Mouse (Mus musculus) hindbrain, embryonic 13.5 days (tissue): ENCODE measurements around the gene Arhgap32. TPM values are rescaled to one million over a fixed set of nuclear protein-coding genes. Genes with fewer than 3 reads are reported as not detected.

Source experiments
- ATAC-seq: fragments of 200-750 bp; cut with Nextera tagmentation; 2 replicates; pipeline ENCODE4 v1.8.0; 2017; ENCODE audit warnings: moderate TSS enrichment; ENCODE audit not compliant: low FRiP score
- H3K27ac ChIP-seq: fragments of 300-500 bp; sonication (generic); 2 replicates; pipeline ENCODE4 v1.5.1; 2015; ENCODE audit warnings: inconsistent platforms, mild to moderate bottlenecking, moderate library complexity
- H3K27me3 ChIP-seq: fragments of 300-500 bp; sonication (generic); 2 replicates; pipeline ENCODE4 v1.6.1; 2015; ENCODE audit warnings: mild to moderate bottlenecking, inconsistent platforms
- H3K36me3 ChIP-seq: fragments of 300-500 bp; sonication (generic); 2 replicates; pipeline ENCODE4 v1.6.1; 2015; ENCODE audit warnings: mild to moderate bottlenecking, inconsistent platforms
- H3K4me1 ChIP-seq: fragments of 300-500 bp; sonication (generic); replicated peaks from 2 replicates; pipeline ENCODE4 v1.6.1; 2015; ENCODE audit warnings: inconsistent platforms
- H3K4me2 ChIP-seq: fragments of 300-500 bp; sonication (generic); 2 replicates; pipeline ENCODE4 v1.6.1; 2015; ENCODE audit warnings: inconsistent platforms, mild to moderate bottlenecking, moderate library complexity
- H3K4me3 ChIP-seq: fragments of 300-500 bp; sonication (generic); 2 replicates; pipeline ENCODE4 v1.5.1; 2015; ENCODE audit warnings: mild to moderate bottlenecking, inconsistent platforms
- H3K9ac ChIP-seq: fragments of 300-500 bp; sonication (generic); 2 replicates; pipeline ENCODE4 v1.6.1; 2015; ENCODE audit warnings: mild to moderate bottlenecking, inconsistent platforms
- H3K9me3 ChIP-seq: fragments of 300-500 bp; sonication (generic); 2 replicates; pipeline ENCODE4 v1.6.1; 2016; ENCODE audit warnings: inconsistent platforms
- WGBS: fragments of 180-500 bp; shearing (Covaris S2); methylation state at CpG from one replicate; pipeline ENCODE4 v1.1.7; 2015; 5-methylcytosine and 5-hydroxymethylcytosine counted together
- polyA plus RNA-seq: library from polyadenylated mRNA; unstranded; fragments of >200 nt; fragmentation: Nextera tagmentation; extraction: Ambion mirVana; gene quantifications from 2 replicates; pipeline ENCODE4 v1.2.1, GENCODE M21; 2015

Arhgap32 gene
- polyA plus RNA-seq, 1 experiment from 2014 or later = 10.7 TPM

DNA sequence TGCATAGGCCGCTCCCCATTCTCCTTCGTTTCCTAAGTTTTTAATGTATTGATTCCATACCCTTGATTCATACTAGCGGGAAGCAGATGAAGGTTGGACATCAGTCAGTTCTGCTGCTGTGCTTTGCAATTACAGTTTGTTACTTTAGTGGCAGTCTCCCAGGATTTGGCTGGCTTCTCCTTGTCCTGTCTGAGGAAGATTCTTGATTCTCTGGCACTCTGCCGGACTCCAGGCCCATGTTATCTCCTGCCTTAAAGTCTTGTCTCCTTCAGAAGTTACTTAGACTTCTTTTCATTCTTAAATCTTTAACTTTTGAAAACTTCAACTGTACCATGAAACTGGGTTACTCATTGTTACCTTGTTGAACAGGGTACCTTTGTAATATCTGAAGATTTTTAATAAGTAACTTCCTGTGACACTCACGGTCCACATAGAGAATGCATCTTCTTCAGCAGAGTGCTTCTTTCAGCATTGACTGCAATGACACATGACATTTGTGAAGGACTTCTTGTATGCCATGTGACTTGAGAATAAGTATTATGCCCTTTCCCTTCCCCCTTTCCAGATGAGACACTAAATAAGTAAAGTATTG is 52.7 kb downstream of the Arhgap32 start:
- Histone ChIP-seq H3K9me3 (no peaks in the 10 kb centered on the region), H3K4me1 (0 out of 2 replicates have a peak, but pooled peaks cover 3% of the 10 kb centered on the region), H3K9ac (no peak overlapping the region), H3K4me2 (no peak overlapping the region), H3K36me3 (peaks cover 4% of the 10 kb centered on the region), H3K27me3 (no peaks in the 10 kb centered on the region), H3K4me3 (no peak overlapping the region), H3K27ac (no peak overlapping the region)
- WGBS = 92% methylated on average over 5 of the region's 5 CpGs
- no peak for ATAC-seq

DNA sequence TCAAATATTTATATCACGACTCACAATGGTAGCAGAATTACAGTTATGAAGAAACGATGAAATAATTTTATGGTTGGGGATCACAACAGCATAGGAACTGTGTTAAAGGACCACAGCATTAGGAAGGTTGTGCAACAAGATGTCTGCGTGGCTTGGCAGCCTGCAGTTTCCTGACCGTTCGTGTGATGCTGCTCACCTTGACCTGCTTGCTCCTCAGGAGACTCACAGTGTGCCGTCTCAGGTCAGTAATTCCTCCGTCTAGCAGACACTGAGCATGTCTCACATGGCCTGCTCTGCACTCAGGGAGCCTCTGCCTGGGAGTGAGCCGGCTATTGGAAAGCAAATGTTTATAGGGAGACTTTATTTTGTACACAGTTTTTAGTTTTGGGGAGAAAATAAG is 54.8 kb downstream of the Arhgap32 start:
- Histone ChIP-seq H3K9ac (no peak overlapping the region), H3K4me3 (no peak overlapping the region), H3K27me3 (no peaks in the 10 kb centered on the region), H3K27ac (no peak overlapping the region), H3K4me2 (no peak overlapping the region), H3K36me3 (no peaks in the 10 kb centered on the region; the same call in none of the 2 replicates), H3K9me3 (no peaks in the 10 kb centered on the region), H3K4me1 (0 out of 2 replicates have a peak, but pooled peaks cover 3% of the 10 kb centered on the region)
- 92% methylated on average over 8 of the region's 8 CpGs for WGBS
- ATAC-seq = no peak

DNA sequence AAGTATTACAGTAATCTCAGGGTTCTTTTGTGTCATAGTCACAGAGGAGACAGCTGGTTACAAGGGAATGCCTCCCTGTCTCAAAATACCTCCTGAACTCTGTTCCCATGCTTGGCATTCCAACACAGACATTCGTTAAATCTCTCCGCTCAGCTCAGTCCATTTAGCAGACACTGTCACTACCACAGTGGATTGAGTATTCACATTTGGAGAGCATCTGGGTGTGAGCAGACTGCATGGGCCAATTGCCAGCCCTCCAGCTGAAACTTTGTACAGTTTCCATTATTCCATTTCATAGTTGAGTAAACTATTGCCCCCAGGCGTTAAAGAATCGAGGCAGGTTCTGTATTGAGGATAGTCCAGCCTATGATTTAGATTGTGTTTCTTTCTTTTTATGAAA is 60.7 kb downstream of the Arhgap32 start:
- Histone ChIP-seq H3K9ac (no peak overlapping the region), H3K36me3 (no peaks in the 10 kb centered on the region; the same call in 1 of the 2 replicates), H3K9me3 (no peaks in the 10 kb centered on the region), H3K27ac (no peak overlapping the region), H3K27me3 (no peaks in the 10 kb centered on the region), H3K4me1 (peaks cover 8% of the 10 kb centered on the region), H3K4me2 (no peak overlapping the region), H3K4me3 (no peak overlapping the region)
- ATAC-seq = peak; percentile 52; the same call in 1 of the 2 replicates
- 52% methylated on average over 4 of the region's 4 CpGs for WGBS

DNA sequence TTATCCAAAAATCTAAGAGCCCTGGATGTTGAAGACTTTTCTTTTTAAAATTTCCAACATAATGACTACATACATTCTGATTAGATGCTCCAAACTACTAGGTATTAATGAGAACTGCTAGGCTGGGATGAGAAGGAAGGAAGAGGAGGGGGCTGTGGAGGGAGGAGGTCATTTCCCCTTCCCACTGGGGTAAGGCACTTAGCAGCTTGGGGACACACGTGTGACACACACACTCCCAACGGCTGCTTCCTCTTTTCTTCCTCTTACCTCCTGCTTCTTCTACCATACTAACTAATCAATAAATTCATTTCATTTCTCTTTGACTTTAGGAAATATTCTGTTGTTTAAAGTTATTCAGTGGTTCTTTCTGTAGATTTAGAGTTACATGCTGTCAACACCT is 65.2 kb downstream of the Arhgap32 start:
- no peak overlapping the region for H3K9ac ChIP-seq
- peaks cover 32% of the 10 kb centered on the region for H3K36me3 ChIP-seq
- H3K27ac ChIP-seq = no peak overlapping the region
- H3K4me3 ChIP-seq = no peak overlapping the region
- no peaks in the 10 kb centered on the region for H3K27me3 ChIP-seq
- no peaks in the 10 kb centered on the region for H3K9me3 ChIP-seq
- WGBS = 68% methylated on average over 2 of the region's 2 CpGs
- H3K4me2 ChIP-seq = no peak overlapping the region
- H3K4me1 ChIP-seq = peaks cover 8% of the 10 kb centered on the region
- no peak for ATAC-seq

DNA sequence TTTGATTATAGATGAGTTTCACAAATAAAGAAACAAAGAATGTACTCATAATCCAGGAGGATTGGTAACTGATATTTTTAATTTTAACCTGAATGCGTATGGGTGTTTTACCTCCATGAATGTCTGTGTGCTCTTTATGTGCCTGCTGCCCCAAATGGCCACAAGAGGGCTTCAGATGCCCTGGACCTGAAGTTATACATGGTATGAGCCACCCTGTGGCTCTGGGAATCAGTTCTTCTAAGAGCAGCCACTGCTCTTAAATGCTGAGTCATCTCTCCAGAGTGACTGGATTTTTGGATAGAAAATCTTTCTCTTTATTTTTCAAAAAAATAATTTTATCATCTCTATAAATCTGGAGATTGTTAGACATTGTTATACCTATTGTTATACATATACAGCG is 70.6 kb downstream of the Arhgap32 start:
- Histone ChIP-seq H3K36me3 (peaks cover 46% of the 10 kb centered on the region), H3K4me1 (no peaks in the 10 kb centered on the region), H3K9ac (no peak overlapping the region), H3K27ac (no peak overlapping the region), H3K4me3 (no peak overlapping the region), H3K9me3 (no peaks in the 10 kb centered on the region), H3K27me3 (no peaks in the 10 kb centered on the region), H3K4me2 (no peak overlapping the region)
- ATAC-seq = no peak
- 92% methylated on average over 2 of the region's 2 CpGs for WGBS

DNA sequence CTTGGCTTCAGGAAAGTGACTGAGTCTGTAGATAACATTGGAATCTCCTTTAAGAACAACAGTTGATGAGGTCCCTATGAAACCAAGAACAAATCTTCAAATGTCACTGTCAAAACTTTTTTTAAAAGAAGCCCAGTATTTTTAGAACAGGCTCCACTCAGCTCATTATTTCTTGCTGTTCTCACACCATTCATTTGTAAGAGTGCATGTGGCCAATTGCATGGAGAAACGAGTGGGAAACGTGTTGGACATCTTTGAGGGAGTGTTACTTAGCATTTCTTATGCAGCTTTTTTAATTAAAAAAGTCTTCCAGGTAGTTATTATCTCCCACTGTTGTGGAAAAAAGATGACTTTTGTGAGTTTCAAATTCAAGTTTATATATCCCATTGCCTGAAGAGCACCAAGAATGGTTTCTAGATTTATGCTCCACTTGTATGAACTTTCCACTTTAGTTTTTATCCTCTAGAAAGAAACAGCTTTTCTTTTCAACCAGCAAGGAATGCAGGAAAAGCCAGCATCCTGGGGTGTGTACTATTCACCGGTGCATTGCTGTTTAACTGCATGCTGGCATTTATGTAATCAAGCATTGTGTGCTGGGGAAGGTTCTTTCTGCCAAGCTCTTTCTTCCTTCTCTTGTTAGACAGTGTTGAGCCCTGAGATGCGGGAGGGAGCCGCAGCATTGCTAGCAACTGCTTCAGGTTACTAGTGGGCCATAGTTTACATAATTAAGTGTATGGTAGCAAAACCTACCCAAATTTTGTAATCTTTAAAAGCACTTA is 76.5 kb downstream of the Arhgap32 start:
- Histone ChIP-seq H3K9me3 (no peaks in the 10 kb centered on the region), H3K9ac (no peak overlapping the region), H3K4me2 (no peak overlapping the region), H3K27me3 (no peaks in the 10 kb centered on the region), H3K36me3 (peaks cover 18% of the 10 kb centered on the region), H3K4me1 (no peaks in the 10 kb centered on the region), H3K4me3 (no peak overlapping the region), H3K27ac (no peak overlapping the region)
- no peak for ATAC-seq
- 44% methylated on average over 5 of the region's 5 CpGs for WGBS

DNA sequence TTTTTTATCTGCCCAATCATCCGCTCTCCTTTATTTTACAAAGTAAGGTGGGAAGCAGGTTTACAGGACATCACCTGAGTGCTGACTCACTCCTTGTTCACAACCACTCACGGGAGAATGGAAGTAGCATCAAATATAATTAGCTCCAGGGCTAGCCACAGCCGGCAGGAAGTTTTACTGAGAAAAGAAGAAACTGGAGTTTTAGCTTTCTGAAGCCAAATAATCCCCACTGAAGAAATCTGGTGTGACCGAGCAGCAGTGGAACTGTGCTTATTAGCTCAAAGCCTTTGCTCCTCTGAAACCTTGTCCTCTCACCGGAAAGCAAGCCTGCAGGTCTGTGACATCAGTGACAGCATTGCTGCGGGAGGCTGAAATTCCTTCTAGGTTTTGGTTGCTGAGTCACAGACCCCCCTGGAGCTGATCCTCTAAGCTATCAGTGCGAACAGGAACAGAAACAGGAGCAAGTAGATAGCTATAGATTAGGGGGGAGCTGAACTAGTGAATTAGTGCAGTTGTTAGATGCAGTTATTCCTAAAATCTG is 88.6 kb downstream of the Arhgap32 start:
- H3K4me3 ChIP-seq = no peak overlapping the region
- WGBS = 70% methylated on average over 7 of the region's 7 CpGs
- H3K27me3 ChIP-seq = no peaks in the 10 kb centered on the region
- H3K36me3 ChIP-seq = peaks cover 3% of the 10 kb centered on the region; the same call in 1 of the 2 replicates
- ATAC-seq = no peak
- H3K9me3 ChIP-seq = no peaks in the 10 kb centered on the region
- H3K4me1 ChIP-seq = no peaks in the 10 kb centered on the region
- no peak overlapping the region for H3K4me2 ChIP-seq
- no peak overlapping the region for H3K9ac ChIP-seq
- H3K27ac ChIP-seq = no peak overlapping the region

DNA sequence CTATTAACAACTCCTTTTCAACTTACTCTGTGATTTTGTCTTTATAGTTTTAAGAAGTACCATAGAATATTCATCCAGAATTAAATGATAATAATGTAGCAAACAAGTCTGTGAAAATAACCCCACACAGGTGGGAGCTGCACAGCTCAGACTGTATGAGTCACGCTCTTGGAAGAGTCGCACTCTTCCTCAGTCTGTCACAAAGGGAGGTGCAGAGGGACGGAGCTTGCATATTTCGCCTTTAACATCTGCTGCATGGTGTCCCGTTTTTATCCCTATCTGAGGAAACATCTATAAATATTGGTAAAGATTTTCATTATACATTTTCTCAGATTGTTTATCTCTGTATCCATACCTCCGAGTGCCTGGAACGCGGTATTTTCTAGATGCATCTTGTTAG is 91.2 kb downstream of the Arhgap32 start:
- Histone ChIP-seq H3K9me3 (no peaks in the 10 kb centered on the region), H3K4me2 (no peak overlapping the region), H3K27ac (no peak overlapping the region), H3K27me3 (no peaks in the 10 kb centered on the region), H3K9ac (no peak overlapping the region), H3K4me3 (no peak overlapping the region), H3K4me1 (no peaks in the 10 kb centered on the region), H3K36me3 (no peaks in the 10 kb centered on the region)
- ATAC-seq = no peak
- WGBS = 93% methylated on average over 8 of the region's 8 CpGs

DNA sequence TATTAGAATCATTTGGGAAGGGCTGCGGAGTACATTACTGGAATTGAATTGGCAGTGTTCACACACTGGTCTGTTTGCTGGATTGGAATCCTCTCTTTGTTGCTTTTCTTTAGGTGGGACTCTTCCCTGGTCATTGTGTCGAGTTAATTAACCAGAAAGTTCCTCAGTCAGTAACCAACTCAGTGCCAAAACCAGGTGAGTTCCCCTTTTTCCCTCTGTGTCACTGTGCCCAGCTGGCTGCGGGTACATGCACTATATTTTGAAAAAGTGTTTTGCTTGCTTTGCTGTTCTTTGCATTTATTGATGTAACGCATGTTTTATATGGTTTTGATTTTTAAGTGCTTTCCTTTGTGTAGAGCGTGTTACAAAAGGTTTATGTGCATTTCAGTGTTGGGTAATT is 92.1 kb downstream of the Arhgap32 start:
- Histone ChIP-seq H3K27me3 (no peaks in the 10 kb centered on the region), H3K27ac (no peak overlapping the region), H3K9me3 (no peaks in the 10 kb centered on the region), H3K4me2 (no peak overlapping the region), H3K4me1 (no peaks in the 10 kb centered on the region), H3K36me3 (no peaks in the 10 kb centered on the region), H3K4me3 (no peak overlapping the region), H3K9ac (no peak overlapping the region)
- 89% methylated on average over 5 of the region's 5 CpGs for WGBS
- ATAC-seq = no peak

DNA sequence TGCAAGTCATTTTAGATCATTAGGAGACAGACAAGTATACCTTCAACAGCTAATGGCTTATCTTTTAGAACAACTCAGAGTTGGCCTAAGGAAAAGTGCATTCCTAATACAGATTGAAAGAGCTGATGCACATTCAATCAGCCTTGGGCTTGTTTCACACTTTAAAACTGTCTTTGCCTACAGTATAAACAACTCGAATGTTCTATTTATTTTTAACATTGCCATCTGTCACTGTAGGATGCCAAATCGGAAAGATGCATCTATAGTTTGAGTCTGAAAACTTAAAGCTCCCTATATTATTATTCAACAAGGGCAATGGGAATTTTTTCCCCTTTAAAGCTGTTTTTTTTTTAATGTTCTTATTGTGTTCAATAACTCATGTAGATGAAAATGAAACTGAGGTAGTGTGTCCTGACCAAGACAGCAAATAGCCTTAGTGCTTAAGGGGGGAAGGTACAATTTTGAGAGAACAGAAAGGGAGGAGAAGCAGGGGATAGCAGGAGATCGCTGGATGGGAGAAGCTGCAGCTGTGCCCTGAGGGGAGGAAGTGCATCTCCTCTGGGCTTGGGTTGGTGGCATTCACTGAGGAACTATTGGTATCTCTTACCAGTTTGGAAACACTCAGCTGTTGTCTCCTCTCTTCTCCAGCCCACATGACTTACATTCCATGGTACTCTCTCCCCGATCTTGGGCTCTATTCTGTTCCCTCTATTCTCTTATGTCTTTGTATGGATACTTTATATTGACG is 101.1 kb downstream of the Arhgap32 start:
- Histone ChIP-seq H3K36me3 (no peaks in the 10 kb centered on the region), H3K9me3 (no peaks in the 10 kb centered on the region), H3K4me1 (peaks cover 7% of the 10 kb centered on the region), H3K27me3 (no peaks in the 10 kb centered on the region), H3K4me3 (no peak overlapping the region), H3K27ac (no peak overlapping the region), H3K9ac (no peak overlapping the region), H3K4me2 (no peak overlapping the region)
- ATAC-seq = no peak
- 82% methylated on average over 5 of the region's 5 CpGs for WGBS

DNA sequence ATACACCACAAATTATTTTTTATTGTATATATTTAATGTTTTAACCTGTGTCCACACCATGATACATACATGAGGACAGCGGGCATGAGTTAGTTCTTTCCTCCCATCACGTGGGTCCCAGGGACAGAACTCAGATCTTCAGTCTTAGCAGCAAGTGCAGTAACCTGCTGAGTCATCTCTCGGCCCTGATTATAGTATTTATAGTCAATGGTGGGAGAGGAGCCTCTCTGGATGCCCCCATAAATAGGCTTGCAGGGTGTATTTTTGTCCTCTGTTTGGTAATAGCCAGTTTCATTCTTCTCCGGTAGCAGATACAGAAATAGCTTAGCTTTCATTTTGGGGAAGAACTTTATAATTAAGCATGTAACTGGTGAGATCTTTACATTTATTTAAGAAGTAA is 103.5 kb downstream of the Arhgap32 start:
- Histone ChIP-seq H3K36me3 (no peaks in the 10 kb centered on the region), H3K9me3 (no peaks in the 10 kb centered on the region), H3K27ac (no peak overlapping the region), H3K27me3 (no peaks in the 10 kb centered on the region), H3K9ac (no peak overlapping the region), H3K4me3 (no peak overlapping the region), H3K4me1 (peaks cover 23% of the 10 kb centered on the region), H3K4me2 (no peak overlapping the region)
- WGBS = 87% methylated on average over 4 of the region's 4 CpGs
- no peak for ATAC-seq

DNA sequence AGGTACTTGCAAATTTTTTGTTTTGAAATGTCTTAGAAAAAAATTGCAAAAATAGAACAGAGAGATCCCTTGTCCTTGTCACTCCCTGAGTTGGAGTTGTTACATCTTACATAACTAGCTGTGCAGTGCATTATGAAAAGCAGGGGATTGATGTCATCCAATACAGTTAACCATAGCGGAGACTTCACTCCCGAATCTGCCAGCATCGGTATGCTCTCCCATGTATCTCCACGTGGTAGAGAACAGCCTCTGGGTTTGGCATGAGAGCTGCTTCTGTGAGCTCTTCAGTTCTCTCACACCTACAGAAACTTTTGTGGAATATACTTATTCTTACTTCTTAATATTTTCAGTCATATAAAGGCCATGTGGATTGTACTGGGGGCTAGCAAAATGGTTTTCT is 106.2 kb downstream of the Arhgap32 start:
- peaks cover 26% of the 10 kb centered on the region for H3K4me1 ChIP-seq
- H3K4me2 ChIP-seq = no peak overlapping the region
- H3K27ac ChIP-seq = no peak overlapping the region
- no peaks in the 10 kb centered on the region for H3K27me3 ChIP-seq
- no peak overlapping the region for H3K4me3 ChIP-seq
- ATAC-seq = no peak
- H3K9me3 ChIP-seq = no peaks in the 10 kb centered on the region
- 82% methylated on average over 4 of the region's 4 CpGs for WGBS
- H3K36me3 ChIP-seq = no peaks in the 10 kb centered on the region
- no peak overlapping the region for H3K9ac ChIP-seq
